Mouse (Mus musculus) cerebral cortex, adult 2 months (tissue): ENCODE measurements around the gene Fgfr2.

Experiments
- WGBS: fragments of 180-500 bp; shearing (Covaris S2); methylation state at CpG from one replicate; pipeline ENCODE4 v1.1.7; 2018; 5-methylcytosine and 5-hydroxymethylcytosine counted together

The Fgfr2 gene

GRCm38 (mm10) chr7:132323430-132323829 is 799.7 kb downstream of the Fgfr2 start:
- WGBS: 85% methylated on average over 5 of the region's 5 CpGs

GRCm38 (mm10) chr7:132321392-132321958 is 801.7 kb downstream of the Fgfr2 start:
- 87% methylated on average over 2 of the region's 2 CpGs for WGBS

GRCm38 (mm10) chr7:132317036-132317541 is 806.1 kb downstream of the Fgfr2 start, which contains the start of gene Chst15:
Gene Chst15 (minus strand): TSS chr7:132317228.
- WGBS: 2% methylated on average over 34 of the region's 34 CpGs

GRCm38 (mm10) chr7:132316101-132317035 is 806.8 kb downstream of the Fgfr2 start:
- under 1% methylated on average over 79 of the region's 79 CpGs for WGBS

GRCm38 (mm10) chr7:132315149-132316091 is 807.7 kb downstream of the Fgfr2 start:
- WGBS: 2% methylated on average over 51 of the region's 51 CpGs

GRCm38 (mm10) chr7:132312396-132312795 is 810.8 kb downstream of the Fgfr2 start:
- WGBS: 51% methylated on average over 8 of the region's 8 CpGs

- WGBS: 74% methylated on average over 5 of the region's 5 CpGs
Observed at GRCm38 (mm10) chr7:132308537-132309191, 814.5 kb downstream of the Fgfr2 start.

- WGBS: 64% methylated on average over 6 of the region's 6 CpGs
Observed at GRCm38 (mm10) chr7:132307722-132308271, 815.4 kb downstream of the Fgfr2 start.

- WGBS: 96% methylated on average over 8 of the region's 8 CpGs
Observed at GRCm38 (mm10) chr7:132306671-132307412, 816.3 kb downstream of the Fgfr2 start.

- 88% methylated on average over 5 of the region's 5 CpGs for WGBS
Observed at GRCm38 (mm10) chr7:132305492-132306375, 817.4 kb downstream of the Fgfr2 start.

GRCm38 (mm10) chr7:132304424-132305085 is 818.6 kb downstream of the Fgfr2 start:
- 68% methylated on average over 8 of the region's 8 CpGs for WGBS

- 57% methylated on average over 7 of the region's 7 CpGs for WGBS
Observed at GRCm38 (mm10) chr7:132303988-132304387, 819.2 kb downstream of the Fgfr2 start.

GRCm38 (mm10) chr7:132302508-132303241 is 820.5 kb downstream of the Fgfr2 start:
- 70% methylated on average over 8 of the region's 8 CpGs for WGBS

GRCm38 (mm10) chr7:132299661-132300210 is 823.4 kb downstream of the Fgfr2 start:
- WGBS: 68% methylated on average over 5 of the region's 5 CpGs

- 91% methylated on average over 7 of the region's 7 CpGs for WGBS
Observed at GRCm38 (mm10) chr7:132298412-132298990, 824.6 kb downstream of the Fgfr2 start.

- 72% methylated on average over 4 of the region's 4 CpGs for WGBS
Observed at GRCm38 (mm10) chr7:132296661-132297443, 826.3 kb downstream of the Fgfr2 start.
